Mouse (Mus musculus): ENCODE data around the gene Isyna1.

DNA sequence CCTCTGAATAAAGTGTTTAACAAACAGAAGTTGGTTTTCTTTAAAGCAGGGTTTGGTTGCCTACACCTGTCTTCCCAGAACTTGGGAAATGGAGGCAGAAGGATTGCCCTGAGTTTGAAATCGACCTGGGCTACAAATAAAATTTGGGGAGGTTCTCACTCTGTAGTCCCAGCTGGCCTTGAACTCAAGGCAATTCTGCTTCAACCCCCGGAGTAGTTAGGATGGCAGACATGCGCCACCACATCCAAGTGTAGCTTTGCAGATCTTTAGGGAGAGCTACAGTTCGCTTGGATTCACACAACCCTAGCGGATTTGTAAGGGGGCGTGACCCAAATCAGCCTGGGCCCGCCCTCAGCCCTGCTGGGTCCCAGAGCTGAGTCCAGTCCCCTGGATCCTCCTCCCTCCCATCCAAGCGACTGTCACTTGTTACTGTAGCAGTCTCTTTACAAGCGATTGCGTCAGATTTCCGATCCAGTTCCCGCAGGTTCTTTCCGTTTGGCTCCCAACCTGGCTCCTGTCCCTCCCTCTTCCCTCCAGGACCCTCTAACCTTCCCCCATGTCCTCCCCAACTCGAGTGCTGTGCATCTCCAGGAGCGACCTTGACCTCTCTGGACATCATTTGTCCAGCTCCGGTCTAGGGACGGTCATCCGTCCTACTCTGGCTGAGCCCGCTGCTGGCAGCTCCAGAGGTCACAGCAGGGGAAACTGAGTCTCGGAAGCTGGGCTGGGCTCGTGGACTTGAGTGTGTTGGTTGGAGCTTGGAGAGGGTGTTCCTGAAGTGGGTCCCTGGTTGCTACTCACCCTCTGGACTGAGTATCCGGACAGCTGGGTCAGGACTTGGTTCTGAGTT lies 36.6 kb downstream of the Isyna1 start:
- TF ChIP-seq CTCF (IDR thresholded peaks at IDR 0.05; ENCODE audit: low read depth) (no peak), EP300 (optimal IDR thresholded peaks at IDR 0.05) (no peak)
